Mouse (Mus musculus) liver, adult 2 months (tissue): ENCODE results near the gene Fam171a2. TPM values are rescaled to one million over a fixed set of nuclear protein-coding genes. Genes with fewer than 3 reads are reported as not detected.

Source experiments
- DNase-seq: peaks from one replicate; pipeline ENCODE4 v3.0.0-alpha.2; 2011; ENCODE audit warnings: low read depth, low spot score; ENCODE audit errors: extremely low read depth
- H3K27ac ChIP-seq: fragments of 200-500 bp; replicated peaks from 2 replicates; pipeline ENCODE4 v1.5.1; 2012; ENCODE audit warnings: low read depth, mild to moderate bottlenecking, control low read depth, inconsistent platforms, low read length; ENCODE audit not compliant: insufficient read depth
- H3K27me3 ChIP-seq: fragments of 200-500 bp; 2 replicates; pipeline ENCODE4 v1.6.1; 2012; ENCODE audit warnings: mild to moderate bottlenecking, moderate library complexity, low read length, inconsistent platforms; ENCODE audit not compliant: control insufficient read depth, insufficient read depth
- H3K36me3 ChIP-seq: fragments of 200-500 bp; 2 replicates; pipeline ENCODE4 v1.6.1; 2012; ENCODE audit warnings: low read length, inconsistent platforms; ENCODE audit not compliant: control insufficient read depth, insufficient read depth
- H3K4me1 ChIP-seq: fragments of 200-500 bp; 2 replicates; pipeline ENCODE4 v1.6.1; 2011; ENCODE audit warnings: low read length; ENCODE audit not compliant: control insufficient read depth, insufficient read depth
- H3K4me3 ChIP-seq: fragments of 200-500 bp; 2 replicates; pipeline ENCODE4 v1.5.1; 2011; ENCODE audit warnings: low read depth, mild to moderate bottlenecking, control low read depth, low read length, moderate library complexity; ENCODE audit not compliant: insufficient read depth
- H3K79me2 ChIP-seq: fragments of 200-500 bp; 2 replicates; pipeline ENCODE4 v1.6.1; 2012; ENCODE audit warnings: inconsistent platforms, mild to moderate bottlenecking, low read length, moderate library complexity; ENCODE audit not compliant: control insufficient read depth, insufficient read depth
- H3K9ac ChIP-seq: fragments of 200-500 bp; 2 replicates; pipeline ENCODE4 v1.6.1; 2012; ENCODE audit warnings: low read depth, mild to moderate bottlenecking, control low read depth, inconsistent platforms, low read length
- CTCF ChIP-seq: fragments of 200-500 bp; IDR thresholded peaks from 2 replicates; pipeline ENCODE4 v1.5.1; 2011; ENCODE audit warnings: low read depth, low read length, control low read depth
- POLR2A ChIP-seq: fragments of 200-500 bp; IDR thresholded peaks from 2 replicates; pipeline ENCODE4 v1.6.1; 2011; ENCODE audit warnings: low read length, control low read depth; ENCODE audit not compliant: insufficient read depth; ENCODE audit errors: extremely low read depth
- WGBS: fragments of 180-500 bp; shearing (Covaris S2); methylation state at CpG from one replicate; pipeline ENCODE4 v1.1.7; 2018; 5-methylcytosine and 5-hydroxymethylcytosine counted together
- polyA plus RNA-seq: library from polyadenylated mRNA; depleted of rRNA; stranded (reverse); fragments of >200 nt; gene quantifications from 2 replicates; pipeline ENCODE4 v1.2.3, GENCODE M21; 2012
- total RNA-seq: library from RNA; depleted of rRNA; stranded (reverse); fragments of >200 nt; gene quantifications from 2 replicates; pipeline ENCODE4 v1.2.3, GENCODE M21; 2014

Fam171a2 gene
- total and polyA plus RNA-seq, 2 experiments: 1.0 to 1.8 TPM

GRCm38 (mm10) chr11:102480111-102480510 lies 32.6 kb upstream of the Fam171a2 start:
- TF ChIP-seq CTCF (no peak), POLR2A (no peak)
- H3K27me3 ChIP-seq: no peaks in the 10 kb centered on the region
- no peaks in the 10 kb centered on the region for H3K79me2 ChIP-seq
- no peak overlapping the region for H3K4me3 ChIP-seq
- H3K9ac ChIP-seq: no peak overlapping the region
- WGBS: 96% methylated on average over 15 of the region's 15 CpGs
- no peaks in the 10 kb centered on the region for H3K4me1 ChIP-seq
- H3K36me3 ChIP-seq: peaks cover 32% of the 10 kb centered on the region
- no peak overlapping the region for H3K27ac ChIP-seq
- DNase-seq: no peak

DNA sequence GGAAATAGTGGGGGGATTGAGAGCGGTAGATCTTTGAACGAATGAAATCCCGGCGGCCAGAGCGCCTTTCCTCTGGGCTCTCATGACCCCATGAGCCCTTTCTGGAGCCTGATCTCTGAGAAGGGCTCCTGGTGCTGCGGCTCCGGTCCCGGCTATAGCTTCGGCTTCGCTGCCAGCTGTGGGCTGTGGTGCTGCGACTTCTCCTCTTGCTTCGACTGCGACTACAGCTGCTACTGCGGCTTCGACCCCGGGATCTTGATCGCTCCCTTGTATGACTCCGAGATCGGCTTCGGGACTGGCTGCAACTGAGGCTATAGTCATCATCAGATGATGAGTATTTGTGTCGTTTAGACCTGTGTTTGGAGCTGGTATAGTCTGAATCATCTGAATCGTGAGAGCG lies 32.1 kb upstream of the Fam171a2 start:
- H3K9ac ChIP-seq: no peak overlapping the region
- no peaks in the 10 kb centered on the region for H3K79me2 ChIP-seq
- TF ChIP-seq POLR2A: no peak
- TF ChIP-seq CTCF: no peak
- H3K4me3 ChIP-seq: no peak overlapping the region
- H3K27ac ChIP-seq: no peak overlapping the region
- no peaks in the 10 kb centered on the region for H3K4me1 ChIP-seq
- H3K27me3 ChIP-seq: no peaks in the 10 kb centered on the region
- no peak for DNase-seq
- peaks cover 28% of the 10 kb centered on the region for H3K36me3 ChIP-seq
- 96% methylated on average over 23 of the region's 23 CpGs for WGBS

- H3K36me3 ChIP-seq: peaks cover 28% of the 10 kb centered on the region
- H3K9ac ChIP-seq: no peak overlapping the region
- no peaks in the 10 kb centered on the region for H3K79me2 ChIP-seq
- H3K27me3 ChIP-seq: no peaks in the 10 kb centered on the region
- H3K27ac ChIP-seq: no peak overlapping the region
- no peaks in the 10 kb centered on the region for H3K4me1 ChIP-seq
- WGBS: 94% methylated on average over 3 of the region's 3 CpGs
- DNase-seq: no peak
- H3K4me3 ChIP-seq: no peak overlapping the region
- TF ChIP-seq POLR2A (no peak), CTCF (no peak)
These were observed 31.2 kb upstream of the Fam171a2 start for GRCm38 (mm10) chr11:102478671-102479070.

DNA sequence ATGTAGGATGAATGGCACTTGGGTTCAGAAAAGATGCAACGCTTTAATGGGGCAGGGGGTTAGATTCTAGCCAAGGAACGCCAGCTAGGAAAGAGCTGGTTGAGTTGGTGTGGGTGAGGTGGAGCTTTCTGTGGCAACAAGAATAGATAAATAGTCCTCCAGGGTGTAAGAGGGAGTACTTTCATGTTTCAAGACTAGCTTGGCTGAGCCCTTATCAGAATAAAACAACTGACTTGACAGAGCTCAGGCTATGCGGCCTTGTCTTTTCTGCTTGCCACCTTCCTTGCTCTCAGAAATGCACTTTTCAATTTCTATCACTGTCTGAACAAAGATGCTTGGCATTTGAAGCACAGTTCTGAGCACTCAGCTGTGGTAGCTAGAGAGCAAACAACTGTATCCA lies 27.5 kb upstream of the Fam171a2 start:
- WGBS: 95% methylated on average over 3 of the region's 3 CpGs
- H3K4me3 ChIP-seq: no peak overlapping the region

GRCm38 (mm10) chr11:102469648-102470357 lies 22.3 kb upstream of the Fam171a2 start, which contains the start of gene Itga2b:
Gene Itga2b (minus strand): TSS chr11:102470122.
- no peak within 1 kb of the TSS for H3K4me3 ChIP-seq
- no peak for DNase-seq
- TF ChIP-seq CTCF (no peak), POLR2A (no peak)

More for the DNA sequence above, 27.5 kb upstream of the Fam171a2 start:
- H3K79me2 ChIP-seq: no peaks in the 10 kb centered on the region
- H3K36me3 ChIP-seq: peaks cover 4% of the 10 kb centered on the region; the same call in 1 of the 2 replicates
- no peak for DNase-seq
- H3K27me3 ChIP-seq: no peaks in the 10 kb centered on the region
- H3K27ac ChIP-seq: no peak overlapping the region
- no peaks in the 10 kb centered on the region for H3K4me1 ChIP-seq
- TF ChIP-seq POLR2A (no peak), CTCF (no peak)
- H3K9ac ChIP-seq: no peak overlapping the region

DNA sequence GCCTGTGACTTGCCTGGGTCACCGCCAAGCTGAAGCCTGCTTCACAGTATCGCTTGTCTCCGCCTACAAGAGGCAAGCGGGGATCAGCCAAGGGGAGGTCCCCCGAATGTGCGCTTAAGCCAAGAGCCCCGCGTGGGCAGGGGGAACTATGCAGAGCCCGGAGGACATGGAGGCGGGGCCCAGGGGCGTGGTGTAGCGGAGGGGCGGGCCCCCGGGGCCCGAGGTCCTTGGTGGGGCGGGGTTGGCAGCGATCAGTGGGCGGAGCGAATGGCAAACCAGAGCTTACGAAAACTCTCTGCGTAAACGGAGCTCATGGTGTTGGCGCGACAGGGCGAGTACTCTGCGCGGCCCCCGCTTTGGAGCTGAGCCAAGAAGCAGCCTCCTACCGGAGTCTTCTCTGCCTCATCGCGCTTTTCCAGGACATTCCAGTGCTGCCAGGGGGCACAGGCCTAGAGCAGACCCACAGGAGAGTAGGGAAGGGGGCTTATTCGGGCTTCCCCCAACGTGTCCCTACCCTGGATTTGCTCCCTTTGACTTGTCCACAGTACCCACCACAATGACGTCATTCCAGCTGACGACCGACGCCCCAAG lies 19.7 kb upstream of the Fam171a2 start:
- H3K36me3 ChIP-seq: no peaks in the 10 kb centered on the region
- peak overlapping the region; percentile 29; the same call in 1 of the 2 replicates for H3K4me3 ChIP-seq
- under 1% methylated on average over 37 of the region's 37 CpGs for WGBS
- no peaks in the 10 kb centered on the region for H3K79me2 ChIP-seq
- H3K9ac ChIP-seq: peak overlapping the region; percentile 52
- TF ChIP-seq POLR2A: no peak
- TF ChIP-seq CTCF: no peak
- H3K27me3 ChIP-seq: no peaks in the 10 kb centered on the region
- H3K4me1 ChIP-seq: peaks cover 10% of the 10 kb centered on the region
- peak overlapping the region; percentile 24; the same call in 1 of the 2 replicates for H3K27ac ChIP-seq
- DNase-seq: peak; percentile 99

More at GRCm38 (mm10) chr11:102469648-102470357, 22.3 kb upstream of the Fam171a2 start, which contains the start of gene Itga2b:
- no peaks in the 10 kb centered on the region for H3K36me3 ChIP-seq
- H3K79me2 ChIP-seq: no peaks in the 10 kb centered on the region
- H3K27me3 ChIP-seq: no peaks in the 10 kb centered on the region
- no peak within 1 kb of the TSS for H3K9ac ChIP-seq
- peaks cover 10% of the 10 kb centered on the region for H3K4me1 ChIP-seq
- H3K27ac ChIP-seq: no peak within 1 kb of the TSS
- 63% methylated on average over 11 of the region's 11 CpGs for WGBS
